Mouse (Mus musculus) stomach, embryonic 16.5 days (tissue): ENCODE results near the gene Aig1. TPM values are rescaled to one million over a fixed set of nuclear protein-coding genes. Genes with fewer than 3 reads are reported as not detected.
A peak's percentile ranks its signal among the peaks of the same experiment; 100 is the strongest.

Source experiments
- ATAC-seq: fragments of 200-750 bp; cut with Nextera tagmentation; 2 replicates; pipeline ENCODE4 v1.8.0; 2017; ENCODE audit warnings: moderate number of reproducible peaks, moderate TSS enrichment; ENCODE audit not compliant: insufficient read depth, low FRiP score
- H3K27ac ChIP-seq: fragments of 300-500 bp; sonication (generic); 2 replicates; pipeline ENCODE4 v1.5.1; 2014; ENCODE audit warnings: low read length
- H3K27me3 ChIP-seq: fragments of 300-500 bp; sonication (generic); 2 replicates; pipeline ENCODE4 v1.6.1; 2014; ENCODE audit warnings: low read length, control low read depth, mixed read lengths; ENCODE audit not compliant: control insufficient read depth, insufficient read depth
- H3K36me3 ChIP-seq: fragments of 300-500 bp; sonication (generic); 2 replicates; pipeline ENCODE4 v1.6.1; 2014; ENCODE audit warnings: low read length; ENCODE audit not compliant: control insufficient read depth, insufficient read depth
- H3K4me1 ChIP-seq: fragments of 300-500 bp; sonication (generic); 2 replicates; pipeline ENCODE4 v1.6.1; 2014; ENCODE audit warnings: low read length, control low read depth, mixed read lengths; ENCODE audit not compliant: control insufficient read depth, insufficient read depth
- H3K4me2 ChIP-seq: fragments of 300-500 bp; sonication (generic); 2 replicates; pipeline ENCODE4 v1.6.1; 2014; ENCODE audit warnings: low read depth, low read length, mixed read lengths
- H3K4me3 ChIP-seq: fragments of 300-500 bp; sonication (generic); replicated peaks from 2 replicates; pipeline ENCODE4 v1.5.1; 2014; ENCODE audit warnings: mild to moderate bottlenecking, low read length
- H3K9ac ChIP-seq: fragments of 300-500 bp; sonication (generic); 2 replicates; pipeline ENCODE4 v1.6.1; 2014; ENCODE audit warnings: low read length
- H3K9me3 ChIP-seq: fragments of 300-500 bp; sonication (generic); replicated peaks from 2 replicates; pipeline ENCODE4 v1.6.1; 2016; ENCODE audit warnings: low read length, control low read depth; ENCODE audit not compliant: control insufficient read depth
- WGBS: fragments of 180-500 bp; shearing (Covaris S2); extraction: QIAGEN DNeasy Blood & Tissue Kit; methylation state at CpG from one replicate; pipeline ENCODE4 v1.1.7; 2014; 5-methylcytosine and 5-hydroxymethylcytosine counted together
- polyA plus RNA-seq: library from polyadenylated mRNA; unstranded; fragments of >200 nt; fragmentation: Nextera tagmentation; extraction: Ambion mirVana; gene quantifications from 2 replicates; pipeline ENCODE4 v1.2.1, GENCODE M21; 2015

Aig1 gene
- polyA plus RNA-seq, 1 experiment from 2014 or later = 39.4 TPM

- Histone ChIP-seq H3K4me1 (no peaks in the 10 kb centered on the region), H3K27me3 (no peaks in the 10 kb centered on the region), H3K9ac (no peak overlapping the region), H3K4me3 (no peak overlapping the region), H3K4me2 (no peak overlapping the region), H3K27ac (no peak overlapping the region), H3K36me3 (no peaks in the 10 kb centered on the region), H3K9me3 (no peaks in the 10 kb centered on the region)
- ATAC-seq = no peak
- 89% methylated on average over 4 of the region's 4 CpGs for WGBS
These were observed 138.6 kb downstream of the Aig1 start for GRCm38 (mm10) chr10:13730039-13730748.

GRCm38 (mm10) chr10:13727676-13728075 lies 141.1 kb downstream of the Aig1 start:
- Histone ChIP-seq H3K4me1 (no peaks in the 10 kb centered on the region), H3K9me3 (no peaks in the 10 kb centered on the region), H3K27ac (no peak overlapping the region), H3K27me3 (no peaks in the 10 kb centered on the region), H3K4me2 (no peak overlapping the region), H3K4me3 (no peak overlapping the region), H3K36me3 (no peaks in the 10 kb centered on the region), H3K9ac (no peak overlapping the region)
- ATAC-seq = no peak
- WGBS = 67% methylated on average over 6 of the region's 6 CpGs

- Histone ChIP-seq H3K36me3 (no peaks in the 10 kb centered on the region), H3K27ac (no peak overlapping the region)
- 76% methylated on average over 2 of the region's 2 CpGs for WGBS
These were observed 142.6 kb downstream of the Aig1 start for GRCm38 (mm10) chr10:13726206-13726605.

GRCm38 (mm10) chr10:13725276-13725675 lies 143.5 kb downstream of the Aig1 start:
- ATAC-seq = no peak
- Histone ChIP-seq H3K27me3 (no peaks in the 10 kb centered on the region), H3K9ac (no peak overlapping the region), H3K4me3 (no peak overlapping the region), H3K4me1 (no peaks in the 10 kb centered on the region), H3K9me3 (no peaks in the 10 kb centered on the region), H3K4me2 (no peak overlapping the region), H3K27ac (no peak overlapping the region), H3K36me3 (no peaks in the 10 kb centered on the region)
- 81% methylated on average over 3 of the region's 3 CpGs for WGBS

More at GRCm38 (mm10) chr10:13726206-13726605, 142.6 kb downstream of the Aig1 start:
- Histone ChIP-seq H3K27me3 (no peaks in the 10 kb centered on the region), H3K9me3 (no peaks in the 10 kb centered on the region), H3K9ac (no peak overlapping the region), H3K4me1 (no peaks in the 10 kb centered on the region), H3K4me3 (no peak overlapping the region), H3K4me2 (no peak overlapping the region)
- no peak for ATAC-seq

GRCm38 (mm10) chr10:13716132-13716531 lies 152.6 kb downstream of the Aig1 start:
- no peaks in the 10 kb centered on the region for H3K9me3 ChIP-seq
- H3K36me3 ChIP-seq = no peaks in the 10 kb centered on the region
- no peak overlapping the region for H3K27ac ChIP-seq
- no peak overlapping the region for H3K4me3 ChIP-seq
- H3K9ac ChIP-seq = no peak overlapping the region
- no peaks in the 10 kb centered on the region; the same call in 1 of the 2 replicates for H3K4me1 ChIP-seq
- no peaks in the 10 kb centered on the region for H3K27me3 ChIP-seq
- no peak for ATAC-seq
- 42% methylated on average over 2 of the region's 2 CpGs for WGBS
- H3K4me2 ChIP-seq = no peak overlapping the region

GRCm38 (mm10) chr10:13715584-13715983 lies 153.2 kb downstream of the Aig1 start:
- Histone ChIP-seq H3K36me3 (no peaks in the 10 kb centered on the region), H3K4me1 (no peaks in the 10 kb centered on the region; the same call in 1 of the 2 replicates), H3K4me3 (no peak overlapping the region), H3K4me2 (no peak overlapping the region), H3K9me3 (no peaks in the 10 kb centered on the region), H3K9ac (no peak overlapping the region), H3K27me3 (no peaks in the 10 kb centered on the region), H3K27ac (no peak overlapping the region)
- 84% methylated on average over 6 of the region's 6 CpGs for WGBS
- ATAC-seq = no peak

- 67% methylated on average over 7 of the region's 7 CpGs for WGBS
- H3K27ac ChIP-seq = no peak overlapping the region
- no peak for ATAC-seq
These were observed 153.9 kb downstream of the Aig1 start for GRCm38 (mm10) chr10:13714920-13715293.

GRCm38 (mm10) chr10:13714199-13714919 lies 154.4 kb downstream of the Aig1 start:
- Histone ChIP-seq H3K36me3 (no peaks in the 10 kb centered on the region), H3K27ac (peak overlapping the region; percentile 8; the same call in 1 of the 2 replicates), H3K4me2 (no peak overlapping the region), H3K9ac (no peak overlapping the region), H3K27me3 (no peaks in the 10 kb centered on the region), H3K4me1 (no peaks in the 10 kb centered on the region; the same call in 1 of the 2 replicates), H3K9me3 (no peaks in the 10 kb centered on the region), H3K4me3 (no peak overlapping the region)
- ATAC-seq = peak; percentile 7; the same call in 1 of the 2 replicates
- WGBS = 47% methylated on average over 9 of the region's 9 CpGs

More at GRCm38 (mm10) chr10:13714920-13715293, 153.9 kb downstream of the Aig1 start:
- no peak overlapping the region for H3K9ac ChIP-seq
- H3K36me3 ChIP-seq = no peaks in the 10 kb centered on the region
- no peak overlapping the region for H3K4me2 ChIP-seq
- no peak overlapping the region for H3K4me3 ChIP-seq
- no peaks in the 10 kb centered on the region; the same call in 1 of the 2 replicates for H3K4me1 ChIP-seq
- H3K27me3 ChIP-seq = no peaks in the 10 kb centered on the region
- no peaks in the 10 kb centered on the region for H3K9me3 ChIP-seq

GRCm38 (mm10) chr10:13713711-13714110 lies 155.1 kb downstream of the Aig1 start:
- Histone ChIP-seq H3K27ac (0 out of 2 replicates have a peak overlapping the region, but pooled peaks have one; percentile 8), H3K27me3 (no peaks in the 10 kb centered on the region), H3K36me3 (no peaks in the 10 kb centered on the region), H3K4me2 (no peak overlapping the region), H3K9ac (no peak overlapping the region), H3K4me1 (no peaks in the 10 kb centered on the region; the same call in 1 of the 2 replicates), H3K4me3 (no peak overlapping the region), H3K9me3 (no peaks in the 10 kb centered on the region)
- ATAC-seq = no peak
- WGBS = 81% methylated on average over 5 of the region's 5 CpGs
